ENCODE assay signal across 25 mouse cellular contexts in genomic region chr2:34284239-34284638, GRCm38 (mm10).
DNase-seq lines count a peak whose midpoint lies in the region; ATAC-seq and TF ChIP-seq lines count a peak whose summit lies in the region.
"Had no signal": no experiment of that assay in that cellular context is flagged by ENCODE, and none has a peak within 500 bp of the region (broad histone marks: within the 10 kb centered on the region; RNA-seq: fewer than 3 reads in every experiment).

No protein-coding gene starts in this region.

- no peak for TF ChIP-seq CTCF in hindbrain, postnatal 0 days (IDR thresholded peaks at IDR 0.05; ENCODE audit: low read depth)
- TF ChIP-seq CTCF in liver, embryonic 14.5 days (IDR thresholded peaks at IDR 0.05; ENCODE audit: low read depth) = no peak

- no peak overlapping the region for H3K9ac ChIP-seq in hindbrain, embryonic 12.5 days
- no peak overlapping the region for H3K9ac ChIP-seq in hindbrain, postnatal 0 days (replicated peaks; ENCODE audit: low read length)
- H3K9ac ChIP-seq in liver, embryonic 14.5 days (replicated peaks) = no peak overlapping the region
- no peak overlapping the region for H3K9ac ChIP-seq in liver, embryonic 11.5 days (ENCODE audit: low read depth, low read length)
- H3K9ac ChIP-seq: embryonic facial prominence, embryonic 13.5 days; embryonic facial prominence, embryonic 15.5 days; forebrain, embryonic 12.5 days had no signal

- H3K27me3 ChIP-seq in hindbrain, embryonic 12.5 days = no peaks in the 10 kb centered on the region
- H3K27me3 ChIP-seq in hindbrain, postnatal 0 days (ENCODE audit: insufficient read depth, low read length) = no peaks in the 10 kb centered on the region
- no peaks in the 10 kb centered on the region for H3K27me3 ChIP-seq in liver, embryonic 14.5 days (ENCODE audit: control insufficient read depth, insufficient read depth, low read length)
- H3K27me3 ChIP-seq in liver, embryonic 11.5 days (replicated peaks; ENCODE audit: control insufficient read depth, insufficient read depth, low read length) = no peaks in the 10 kb centered on the region
- H3K27me3 ChIP-seq: embryonic facial prominence, embryonic 13.5 days; embryonic facial prominence, embryonic 15.5 days; forebrain, embryonic 12.5 days; Patski had no signal

- no peak for ATAC-seq in hindbrain, embryonic 12.5 days (ENCODE audit: low FRiP score)
- ATAC-seq in hindbrain, postnatal 0 days = no peak
- no peak for ATAC-seq in liver, embryonic 14.5 days (ENCODE audit: insufficient read depth)
- no peak for ATAC-seq in liver, embryonic 11.5 days (replicated peaks; ENCODE audit: low FRiP score)
- ATAC-seq: activated CD4-positive, CD25-positive, alpha-beta regulatory T cell, adult 4 months; forebrain, embryonic 14.5 days; forebrain, embryonic 16.5 days; Patski had no signal

- peaks cover 32% of the 10 kb centered on the region for H3K4me1 ChIP-seq in hindbrain, embryonic 12.5 days
- peaks cover 11% of the 10 kb centered on the region; the same call in 1 of the 2 replicates for H3K4me1 ChIP-seq in hindbrain, postnatal 0 days (ENCODE audit: insufficient read depth, low read length)
- no peaks in the 10 kb centered on the region; a peak in 1 of 4 replicates for H3K4me1 ChIP-seq in liver, embryonic 14.5 days (replicated peaks; ENCODE audit: control insufficient read depth in 2 of 2, insufficient read depth in 2 of 2, low read length in 1 of 2)
- H3K4me1 ChIP-seq in liver, embryonic 11.5 days (replicated peaks; ENCODE audit: control insufficient read depth, insufficient read depth, low read length) = no peaks in the 10 kb centered on the region
- H3K4me1 ChIP-seq: embryonic facial prominence, embryonic 15.5 days had no signal

- no peak overlapping the region for H3K4me3 ChIP-seq in hindbrain, embryonic 12.5 days
- H3K4me3 ChIP-seq in hindbrain, postnatal 0 days (ENCODE audit: low read length) = no peak overlapping the region
- no peak overlapping the region for H3K4me3 ChIP-seq in liver, embryonic 14.5 days (ENCODE audit: insufficient read depth in 1 of 2, low read depth in 2 of 2, low read length in 2 of 2)
- no peak overlapping the region for H3K4me3 ChIP-seq in liver, embryonic 11.5 days (ENCODE audit: low read depth, low read length)
- H3K4me3 ChIP-seq: embryonic facial prominence, embryonic 13.5 days; embryonic facial prominence, embryonic 15.5 days; erythroblast, embryonic 14.5 days; forebrain, embryonic 10.5 days; forebrain, embryonic 12.5 days had no signal

- H3K4me2 ChIP-seq in hindbrain, embryonic 12.5 days (replicated peaks) = no peak overlapping the region
- no peak overlapping the region for H3K4me2 ChIP-seq in hindbrain, postnatal 0 days (ENCODE audit: low read depth, low read length)
- no peak overlapping the region for H3K4me2 ChIP-seq in liver, embryonic 14.5 days (ENCODE audit: low read depth)
- H3K4me2 ChIP-seq in liver, embryonic 11.5 days = no peak overlapping the region
- H3K4me2 ChIP-seq: embryonic facial prominence, embryonic 13.5 days; embryonic facial prominence, embryonic 15.5 days; forebrain, embryonic 12.5 days had no signal

- DNase-seq in hindbrain, postnatal 0 days (ENCODE audit: low spot score) = no peak
- DNase-seq in liver, embryonic 14.5 days (ENCODE audit: low read depth in 3 of 3, low spot score in 3 of 3) = peak in 1 of 3 experiments; percentile 13
- no peak for DNase-seq in liver, embryonic 11.5 days (ENCODE audit: low spot score)
- DNase-seq in c-Kit-positive CD71-positive TER-119-negative erythroid progenitor cells, embryonic 14.5 days (ENCODE audit: low read depth) = peak; percentile 5
- no peak for DNase-seq in gastrocnemius, postnatal 10 days
- DNase-seq: adrenal gland, adult 8-10 months; adrenal gland, postnatal 14 days; adrenal gland, postnatal 36 days; cerebellum, adult 11 months; cerebellum, adult 18-20 months; cerebellum, adult 8-10 months; cerebellum, adult 9-11 months; cerebellum, postnatal 14 days; cerebellum, postnatal 36 days; embryo, embryonic 11 days had no signal

- 0 out of 2 replicates have a peak overlapping the region, but pooled peaks have one; percentile 44 for H3K27ac ChIP-seq in hindbrain, embryonic 12.5 days
- H3K27ac ChIP-seq in hindbrain, postnatal 0 days = no peak overlapping the region
- no peak overlapping the region for H3K27ac ChIP-seq in liver, embryonic 14.5 days
- H3K27ac ChIP-seq in liver, embryonic 11.5 days (ENCODE audit: low read depth, low read length) = no peak overlapping the region
- H3K27ac ChIP-seq: embryonic facial prominence, embryonic 13.5 days; embryonic facial prominence, embryonic 15.5 days; forebrain, embryonic 10.5 days; forebrain, embryonic 12.5 days had no signal

- TF ChIP-seq EP300 in liver, embryonic 14.5 days (IDR thresholded peaks at IDR 0.05; ENCODE audit: low read depth) = 0 out of 2 replicates have a peak, but pooled peaks have one; percentile 13

- H3K36me3 ChIP-seq in hindbrain, embryonic 12.5 days = no peaks in the 10 kb centered on the region
- no peaks in the 10 kb centered on the region for H3K36me3 ChIP-seq in hindbrain, postnatal 0 days (ENCODE audit: insufficient read depth, low read length)
- no peaks in the 10 kb centered on the region for H3K36me3 ChIP-seq in liver, embryonic 14.5 days (replicated peaks; ENCODE audit: control insufficient read depth, insufficient read depth, low read depth)
- H3K36me3 ChIP-seq in liver, embryonic 11.5 days (ENCODE audit: control insufficient read depth, insufficient read depth, low read length) = no peaks in the 10 kb centered on the region
- H3K36me3 ChIP-seq: embryonic facial prominence, embryonic 13.5 days; embryonic facial prominence, embryonic 15.5 days; forebrain, embryonic 10.5 days; forebrain, embryonic 12.5 days had no signal

- WGBS in hindbrain, embryonic 12.5 days = 65% methylated on average over 2 of the region's 2 CpGs
- WGBS in hindbrain, postnatal 0 days = 71% methylated on average over 2 of the region's 2 CpGs
- 43% methylated on average over 2 of the region's 2 CpGs for WGBS in liver, embryonic 14.5 days (ENCODE audit: insufficient replicate concordance)
- 76% methylated on average over 2 of the region's 2 CpGs for WGBS in liver, embryonic 11.5 days

- no peaks in the 10 kb centered on the region for H3K9me3 ChIP-seq in hindbrain, embryonic 12.5 days (replicated peaks)
- no peaks in the 10 kb centered on the region for H3K9me3 ChIP-seq in hindbrain, postnatal 0 days (ENCODE audit: low read length)
- no peaks in the 10 kb centered on the region for H3K9me3 ChIP-seq in liver, embryonic 14.5 days (ENCODE audit: control insufficient read depth, low read length)
- no peaks in the 10 kb centered on the region for H3K9me3 ChIP-seq in liver, embryonic 11.5 days (ENCODE audit: control insufficient read depth, low read length)
- H3K9me3 ChIP-seq: embryonic facial prominence, embryonic 13.5 days; embryonic facial prominence, embryonic 15.5 days; forebrain, embryonic 10.5 days; forebrain, embryonic 12.5 days had no signal
